Mouse (Mus musculus) cerebellum, adult 9-10 months (tissue): ENCODE results near the gene Ebf1.

Experiments
- DNase-seq: peaks from one replicate; pipeline ENCODE4 v3.0.0; 2022

Gene Ebf1

GRCm38 (mm10) chr11:44785063-44785462 lies 167.9 kb downstream of the Ebf1 start:
- no peak for DNase-seq

- DNase-seq: no peak
Measured at GRCm38 (mm10) chr11:44785479-44785878, 168.4 kb downstream of the Ebf1 start.

- DNase-seq: no peak
Measured at GRCm38 (mm10) chr11:44788003-44788402, 170.9 kb downstream of the Ebf1 start.

- no peak for DNase-seq
Measured at GRCm38 (mm10) chr11:44792816-44793215, 175.7 kb downstream of the Ebf1 start.

- no peak for DNase-seq
Measured at GRCm38 (mm10) chr11:44794883-44795282, 177.8 kb downstream of the Ebf1 start.

GRCm38 (mm10) chr11:44795767-44796166 lies 178.7 kb downstream of the Ebf1 start:
- DNase-seq: peak; percentile 54

GRCm38 (mm10) chr11:44798270-44798669 lies 181.2 kb downstream of the Ebf1 start:
- DNase-seq: no peak

- DNase-seq: no peak
Measured at GRCm38 (mm10) chr11:44804046-44804445, 186.9 kb downstream of the Ebf1 start.

- peak; percentile 81 for DNase-seq
Measured at GRCm38 (mm10) chr11:44806589-44806988, 189.5 kb downstream of the Ebf1 start.

- no peak for DNase-seq
Measured at GRCm38 (mm10) chr11:44808855-44809546, 191.9 kb downstream of the Ebf1 start.

- DNase-seq: no peak
Measured at GRCm38 (mm10) chr11:44811007-44811406, 193.9 kb downstream of the Ebf1 start.

GRCm38 (mm10) chr11:44812193-44812746 lies 195.2 kb downstream of the Ebf1 start:
- no peak for DNase-seq

GRCm38 (mm10) chr11:44813534-44813933 lies 196.4 kb downstream of the Ebf1 start:
- no peak for DNase-seq

- no peak for DNase-seq
Measured at GRCm38 (mm10) chr11:44814847-44815246, 197.7 kb downstream of the Ebf1 start.

GRCm38 (mm10) chr11:44815991-44816390 lies 198.9 kb downstream of the Ebf1 start:
- no peak for DNase-seq

- DNase-seq: no peak
Measured at GRCm38 (mm10) chr11:44822312-44822711, 205.2 kb downstream of the Ebf1 start.

- peak; percentile 46 for DNase-seq
Measured at GRCm38 (mm10) chr11:44832227-44832939, 215.3 kb downstream of the Ebf1 start.

- DNase-seq: no peak
Measured at GRCm38 (mm10) chr11:44832940-44833254, 215.8 kb downstream of the Ebf1 start.

GRCm38 (mm10) chr11:44833351-44833996 lies 216.4 kb downstream of the Ebf1 start:
- peak; percentile 43 for DNase-seq

GRCm38 (mm10) chr11:44835166-44835565 lies 218.0 kb downstream of the Ebf1 start:
- no peak for DNase-seq

GRCm38 (mm10) chr11:44837592-44837991 lies 220.5 kb downstream of the Ebf1 start:
- DNase-seq: no peak

- DNase-seq: no peak
Measured at GRCm38 (mm10) chr11:44841127-44842056, 224.3 kb downstream of the Ebf1 start.

- DNase-seq: no peak
Measured at GRCm38 (mm10) chr11:44851874-44852273, 234.8 kb downstream of the Ebf1 start.
